Mouse (Mus musculus) hindbrain, postnatal 0 days (tissue): ENCODE measurements at regions not wholly inside any gene's neighbourhood (a gene's known extent, or its start where the extent isn't known, plus 50 kb on each side); places are given as distances from the start of the nearest gene placed in this dataset.

Experiments used
- ATAC-seq: fragments of 200-750 bp; cut with Nextera tagmentation; 2 replicates; pipeline ENCODE4 v1.8.0; 2017; ENCODE audit warnings: mild to moderate bottlenecking, moderate TSS enrichment, moderate library complexity
- DNase-seq: peaks from one replicate; pipeline ENCODE4 v3.0.0-alpha.2; 2015; ENCODE audit warnings: low spot score
- H3K27ac ChIP-seq: fragments of 300-500 bp; sonication (generic); 2 replicates; pipeline ENCODE4 v1.5.1; 2014; ENCODE audit warnings: mild to moderate bottlenecking
- H3K27me3 ChIP-seq: fragments of 300-500 bp; sonication (generic); 2 replicates; pipeline ENCODE4 v1.6.1; 2014; ENCODE audit warnings: low read length, mixed read lengths; ENCODE audit not compliant: insufficient read depth
- H3K36me3 ChIP-seq: fragments of 300-500 bp; sonication (generic); 2 replicates; pipeline ENCODE4 v1.6.1; 2014; ENCODE audit warnings: low read length, mixed read lengths; ENCODE audit not compliant: insufficient read depth
- H3K4me1 ChIP-seq: fragments of 300-500 bp; sonication (generic); 2 replicates; pipeline ENCODE4 v1.6.1; 2014; ENCODE audit warnings: antibody characterized with exemption, low read length, mixed read lengths; ENCODE audit not compliant: insufficient read depth
- H3K4me2 ChIP-seq: fragments of 300-500 bp; sonication (generic); 2 replicates; pipeline ENCODE4 v1.6.1; 2014; ENCODE audit warnings: low read depth, mild to moderate bottlenecking, low read length, moderate library complexity, mixed read lengths
- H3K4me3 ChIP-seq: fragments of 300-500 bp; sonication (generic); 2 replicates; pipeline ENCODE4 v1.5.1; 2014; ENCODE audit warnings: low read length
- H3K9ac ChIP-seq: fragments of 300-500 bp; sonication (generic); replicated peaks from 2 replicates; pipeline ENCODE4 v1.6.1; 2014; ENCODE audit warnings: mild to moderate bottlenecking, low read length, moderate library complexity, mixed read lengths
- H3K9me3 ChIP-seq: fragments of 300-500 bp; sonication (generic); 2 replicates; pipeline ENCODE4 v1.6.1; 2016; ENCODE audit warnings: low read length, mixed read lengths
- CTCF ChIP-seq: IDR thresholded peaks from 2 replicates; pipeline ENCODE4 v1.5.1; 2016; ENCODE audit warnings: antibody characterized with exemption, control low read depth, low read depth
- WGBS: fragments of 180-500 bp; shearing (Covaris S2); extraction: QIAGEN DNeasy Blood & Tissue Kit; methylation state at CpG from one replicate; pipeline ENCODE4 v1.1.7; 2014; 5-methylcytosine and 5-hydroxymethylcytosine counted together

DNA sequence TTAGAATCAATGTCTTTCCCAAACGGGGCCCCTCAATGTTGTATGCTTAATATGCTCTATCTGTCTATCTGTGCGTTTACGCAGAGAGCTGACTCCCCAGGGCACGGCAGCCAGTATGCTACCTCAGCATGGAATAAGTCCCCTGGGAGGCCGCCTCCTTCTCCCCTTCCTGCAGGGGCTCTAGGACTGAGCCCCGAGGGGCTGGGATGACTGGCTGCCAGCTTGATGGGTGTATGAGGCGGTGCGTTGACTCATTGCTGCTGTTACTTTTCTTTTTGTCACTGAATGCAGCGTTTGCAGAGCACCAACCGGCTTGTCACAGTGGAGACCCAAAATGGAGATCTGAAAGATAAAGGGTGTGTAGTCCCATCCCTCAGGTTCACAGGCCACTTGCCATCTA lies 209.5 kb upstream of the Gm4791 start:
- DNase-seq = no peak
- no peak for TF ChIP-seq CTCF
- Histone ChIP-seq H3K4me3 (no peak overlapping the region), H3K9ac (no peak overlapping the region), H3K4me2 (no peak overlapping the region), H3K9me3 (no peaks in the 10 kb centered on the region), H3K27me3 (no peaks in the 10 kb centered on the region), H3K4me1 (no peaks in the 10 kb centered on the region), H3K36me3 (no peaks in the 10 kb centered on the region), H3K27ac (no peak overlapping the region)
- 71% methylated on average over 10 of the region's 10 CpGs for WGBS
- ATAC-seq = no peak

DNA sequence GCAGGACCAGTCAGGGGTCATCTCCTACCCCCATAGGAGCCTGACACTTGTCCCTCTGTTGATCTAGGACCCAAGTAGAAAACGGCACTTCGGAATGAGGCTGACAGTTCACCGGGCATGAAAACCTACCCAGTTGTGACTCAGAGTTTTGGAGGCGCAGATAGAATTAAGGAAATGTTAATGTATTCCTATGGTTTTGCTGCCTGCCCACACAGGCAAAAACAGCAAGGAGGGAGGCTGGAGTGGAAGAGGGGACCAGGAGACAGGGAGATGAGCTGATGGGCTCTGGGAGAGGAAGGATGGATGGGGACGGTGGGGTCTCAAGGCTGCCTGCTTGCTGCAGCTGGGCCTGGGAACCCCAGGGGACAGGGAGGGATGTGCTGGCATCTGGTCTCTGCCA lies 210.1 kb upstream of the Gm4791 start:
- Histone ChIP-seq H3K27me3 (no peaks in the 10 kb centered on the region), H3K9me3 (no peaks in the 10 kb centered on the region), H3K9ac (no peak overlapping the region), H3K36me3 (no peaks in the 10 kb centered on the region), H3K27ac (no peak overlapping the region), H3K4me1 (no peaks in the 10 kb centered on the region), H3K4me2 (no peak overlapping the region), H3K4me3 (no peak overlapping the region)
- no peak for TF ChIP-seq CTCF
- WGBS = 77% methylated on average over 5 of the region's 5 CpGs
- DNase-seq (no peak), ATAC-seq (no peak)

DNA sequence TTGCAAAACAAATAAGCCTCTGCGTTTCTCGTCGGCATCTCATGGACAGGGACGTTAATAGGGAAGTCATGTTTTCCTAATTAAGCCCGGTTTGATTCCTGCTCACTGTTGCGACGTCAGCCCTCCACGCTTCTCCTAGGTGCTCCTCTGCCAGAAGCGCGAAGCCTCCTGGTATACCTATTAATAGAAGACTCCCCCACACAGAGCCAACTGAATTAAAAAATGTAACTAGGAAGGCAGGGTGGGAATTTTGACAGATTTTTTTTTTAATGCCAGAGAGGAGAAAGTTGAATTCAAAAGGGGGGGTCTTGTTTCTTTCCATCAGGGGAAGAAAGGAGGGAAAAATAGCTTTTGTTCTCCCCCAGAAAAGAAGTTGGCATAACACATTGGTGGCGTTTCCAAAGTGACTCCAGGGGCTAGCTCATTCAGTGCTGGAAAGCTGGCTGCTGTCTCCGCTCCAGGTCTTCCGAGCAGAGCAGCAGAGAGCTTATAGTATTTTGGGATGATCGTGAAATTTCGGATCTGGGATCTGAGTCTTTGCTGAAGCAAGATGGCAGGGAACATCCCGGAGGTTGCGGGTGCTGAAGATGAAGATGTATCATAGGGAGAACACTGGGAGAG lies 214.1 kb upstream of the Gm4791 start:
- DNase-seq (peak; percentile 47), ATAC-seq (no peak)
- no peaks in the 10 kb centered on the region for H3K27me3 ChIP-seq
- no peaks in the 10 kb centered on the region for H3K4me1 ChIP-seq
- no peaks in the 10 kb centered on the region for H3K36me3 ChIP-seq
- no peak overlapping the region for H3K9ac ChIP-seq
- 41% methylated on average over 17 of the region's 17 CpGs for WGBS
- no peak overlapping the region for H3K27ac ChIP-seq
- TF ChIP-seq CTCF = no peak
- no peak overlapping the region for H3K4me3 ChIP-seq
- H3K4me2 ChIP-seq = peak overlapping the region; percentile 30
- no peaks in the 10 kb centered on the region for H3K9me3 ChIP-seq

DNA sequence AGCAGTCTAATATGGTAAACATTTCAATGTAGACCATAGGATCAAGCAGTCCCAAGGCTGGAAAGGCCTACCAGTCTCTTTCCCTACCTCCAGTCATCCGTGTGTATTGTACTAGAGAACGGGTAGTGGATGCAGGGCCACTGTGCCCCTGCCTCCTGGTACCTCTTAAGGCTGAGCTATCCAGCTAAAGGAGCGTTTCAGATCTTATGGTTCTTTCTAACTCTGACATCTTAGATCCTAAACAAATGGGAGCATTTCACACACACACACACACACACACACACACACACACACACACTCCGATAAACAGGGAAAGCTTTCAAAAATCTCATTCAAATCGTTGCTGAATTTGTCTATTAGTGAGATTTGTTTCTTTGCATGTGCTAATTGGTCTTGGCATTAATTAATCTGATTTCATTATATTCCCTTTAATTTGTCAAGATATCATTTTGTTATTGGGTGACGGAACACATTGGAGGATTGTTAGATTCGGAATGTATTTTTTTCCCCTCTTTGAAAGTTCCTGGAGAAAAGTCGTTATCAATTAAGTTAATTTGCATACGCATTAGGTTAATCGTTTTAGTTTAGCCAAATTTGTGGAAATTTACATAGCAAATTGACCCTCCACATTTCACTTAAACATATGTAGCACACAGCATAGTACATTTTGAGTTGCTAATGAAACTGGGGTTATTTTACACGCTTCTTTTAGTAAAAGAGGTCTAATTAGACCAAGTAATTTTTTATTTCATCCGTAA lies 214.8 kb upstream of the Gm4791 start:
- H3K36me3 ChIP-seq = no peaks in the 10 kb centered on the region
- ATAC-seq (no peak), DNase-seq (no peak)
- H3K4me2 ChIP-seq = peak overlapping the region; percentile 30; the same call in 1 of the 2 replicates
- no peak overlapping the region for H3K27ac ChIP-seq
- no peak overlapping the region for H3K9ac ChIP-seq
- H3K9me3 ChIP-seq = no peaks in the 10 kb centered on the region
- no peaks in the 10 kb centered on the region for H3K27me3 ChIP-seq
- TF ChIP-seq CTCF = no peak
- H3K4me1 ChIP-seq = no peaks in the 10 kb centered on the region
- no peak overlapping the region for H3K4me3 ChIP-seq
- 65% methylated on average over 12 of the region's 12 CpGs for WGBS

DNA sequence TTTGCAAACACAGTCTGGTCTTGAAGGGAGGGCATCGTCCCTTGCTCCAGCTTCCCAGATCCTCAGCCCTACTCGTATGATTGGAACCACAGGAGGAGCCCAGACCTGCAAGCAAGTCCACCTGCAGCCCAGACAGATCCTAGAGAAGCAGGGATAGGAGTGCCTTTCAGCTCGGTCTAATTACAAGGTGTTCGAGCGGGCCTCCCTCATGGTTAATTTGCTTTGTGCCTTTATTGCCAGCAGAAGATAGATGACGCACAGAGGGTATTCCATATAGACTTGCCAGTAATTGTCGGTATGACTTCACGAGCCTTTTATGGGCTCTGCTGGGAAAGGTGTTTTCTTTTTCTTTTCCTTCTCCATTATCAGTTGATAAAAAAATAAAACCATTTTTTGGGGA lies 216.9 kb upstream of the Gm4791 start:
- ATAC-seq = no peak
- H3K9ac ChIP-seq = no peak overlapping the region
- no peak for TF ChIP-seq CTCF

DNA sequence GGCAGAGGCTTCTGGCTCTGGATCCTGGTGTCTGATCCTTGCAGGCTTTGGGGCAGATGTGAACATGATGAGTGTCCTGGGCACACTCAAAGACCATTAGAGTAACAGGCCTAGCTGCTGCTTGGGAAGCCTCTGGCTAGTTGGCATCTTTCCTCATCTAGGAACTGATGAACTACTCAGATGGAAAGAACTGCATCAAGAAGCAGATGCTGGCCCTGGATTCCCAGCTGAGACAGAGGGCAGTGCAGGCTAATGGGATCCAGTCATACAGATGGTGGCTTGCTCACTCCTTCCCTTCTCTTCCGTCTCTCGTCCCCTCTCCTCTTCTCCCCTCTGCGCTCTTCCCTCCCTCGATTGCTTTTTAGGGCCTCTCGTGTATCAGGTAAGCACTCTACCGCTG lies 219.8 kb upstream of the Gm4791 start:
- 81% methylated on average over 6 of the region's 6 CpGs for WGBS
- DNase-seq (peak; percentile 44), ATAC-seq (no peak)
- H3K9me3 ChIP-seq = no peaks in the 10 kb centered on the region
- H3K27me3 ChIP-seq = no peaks in the 10 kb centered on the region
- no peaks in the 10 kb centered on the region for H3K4me1 ChIP-seq
- H3K4me2 ChIP-seq = no peak overlapping the region
- H3K27ac ChIP-seq = no peak overlapping the region
- TF ChIP-seq CTCF = no peak
- H3K36me3 ChIP-seq = no peaks in the 10 kb centered on the region
- H3K9ac ChIP-seq = no peak overlapping the region
- no peak overlapping the region for H3K4me3 ChIP-seq

More for the DNA sequence above, 216.9 kb upstream of the Gm4791 start:
- no peak for DNase-seq
- H3K27ac ChIP-seq = no peak overlapping the region
- WGBS = 73% methylated on average over 8 of the region's 8 CpGs
- no peak overlapping the region for H3K4me2 ChIP-seq
- no peak overlapping the region for H3K4me3 ChIP-seq
- H3K27me3 ChIP-seq = no peaks in the 10 kb centered on the region
- no peaks in the 10 kb centered on the region for H3K9me3 ChIP-seq
- H3K4me1 ChIP-seq = no peaks in the 10 kb centered on the region
- no peaks in the 10 kb centered on the region for H3K36me3 ChIP-seq

DNA sequence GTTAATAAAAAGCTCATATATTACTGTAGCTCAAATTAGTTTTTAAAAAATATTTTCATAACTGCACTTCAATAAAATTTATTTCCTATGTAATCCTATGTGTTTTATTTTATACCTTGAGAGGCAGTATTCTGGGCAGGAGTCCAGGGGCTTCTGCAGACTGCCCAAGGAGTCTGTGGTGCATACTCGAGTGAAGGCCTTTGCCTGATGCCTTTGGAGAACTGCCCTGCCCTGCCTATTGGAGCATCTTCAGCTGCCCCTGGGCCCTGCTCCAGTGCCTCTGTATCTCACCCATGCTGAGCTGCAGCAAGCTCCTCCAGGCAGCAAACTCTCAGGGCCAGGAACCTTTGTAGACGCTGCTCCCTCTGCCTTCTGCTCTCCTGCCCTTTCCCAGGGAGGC lies 223.7 kb upstream of the Gm4791 start:
- 40% methylated on average over 2 of the region's 2 CpGs for WGBS
- no peak overlapping the region for H3K4me2 ChIP-seq
- ATAC-seq (no peak), DNase-seq (no peak)
- no peak overlapping the region for H3K27ac ChIP-seq
- H3K9ac ChIP-seq = no peak overlapping the region
- H3K9me3 ChIP-seq = no peaks in the 10 kb centered on the region
- H3K36me3 ChIP-seq = no peaks in the 10 kb centered on the region
- H3K4me3 ChIP-seq = no peak overlapping the region
- no peaks in the 10 kb centered on the region for H3K4me1 ChIP-seq
- no peaks in the 10 kb centered on the region for H3K27me3 ChIP-seq
- TF ChIP-seq CTCF = no peak
